Mouse (Mus musculus) lung, adult 18-20 months (tissue): ENCODE measurements around the gene Fads2.

Experiments
- DNase-seq, 2 experiments: peaks; one replicate each; pipeline ENCODE4 v3.0.0; 2022; ENCODE audit warnings: mixed read lengths in 2 of 2

Fads2 gene

DNA sequence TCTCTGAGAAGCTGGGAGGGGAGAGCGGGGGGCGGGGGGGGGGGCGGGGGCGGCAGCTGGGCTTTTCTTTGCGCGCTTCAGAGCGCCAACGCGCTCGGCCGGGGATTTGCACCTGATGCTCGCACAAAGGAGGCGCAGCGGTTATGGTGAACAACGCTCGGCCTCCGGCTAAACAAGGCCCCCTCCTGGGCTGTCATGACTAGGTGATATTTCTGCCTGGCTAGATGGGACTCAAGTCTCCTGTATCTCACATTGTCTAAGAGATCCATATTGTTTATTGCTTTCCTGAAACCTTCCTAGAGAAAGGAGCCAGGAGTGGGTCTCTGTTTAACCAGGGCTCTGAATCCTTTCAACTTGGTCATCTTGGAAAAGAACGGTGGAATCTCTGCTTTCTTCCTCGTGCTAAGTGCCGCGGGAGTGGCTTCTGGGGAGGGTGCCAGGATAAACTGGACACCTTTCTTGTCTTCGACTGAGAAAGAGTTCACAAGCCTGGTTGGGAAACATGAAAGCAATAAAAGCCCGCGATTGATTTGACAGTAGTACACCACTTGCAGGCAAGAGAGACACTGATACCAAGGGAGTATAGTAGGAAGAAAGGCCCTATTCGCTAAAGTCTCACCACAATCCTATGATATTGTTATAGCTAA is 631 bp upstream of the Fads2 start:
- peak in 1 of 2 experiments; percentile 19 for DNase-seq

- peak; percentile 84 to 86 for DNase-seq
Observed at GRCm38 (mm10) chr19:10100631-10101071, 895 bp downstream of the Fads2 start.

- no peak for DNase-seq
Observed at GRCm38 (mm10) chr19:10097826-10098225, 3.7 kb downstream of the Fads2 start.

DNA sequence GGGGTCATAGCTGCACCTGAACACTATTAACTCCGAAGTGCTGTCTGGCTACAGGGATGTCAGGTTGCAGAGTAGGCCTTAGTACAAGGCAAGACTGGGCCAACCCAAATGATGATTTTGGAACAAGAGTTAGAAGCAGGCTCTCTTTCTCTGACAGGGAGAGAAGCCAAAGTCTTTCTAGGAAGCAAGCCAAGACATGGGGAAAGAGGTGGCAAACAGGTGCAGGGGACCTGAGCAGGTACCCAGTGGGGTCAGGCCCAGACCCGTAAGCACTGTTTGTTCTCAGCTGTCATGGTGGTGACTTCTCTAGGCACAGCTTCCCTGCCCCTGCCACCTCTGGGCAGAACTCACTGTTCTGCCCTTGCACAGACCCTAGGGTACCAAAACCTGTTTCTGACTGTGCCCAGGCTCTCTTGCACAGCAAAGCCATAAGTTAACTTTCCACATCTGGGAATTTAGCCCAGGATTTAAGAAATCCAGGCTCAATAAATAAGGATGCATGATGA is 5.1 kb downstream of the Fads2 start:
- DNase-seq, result no peak

DNA sequence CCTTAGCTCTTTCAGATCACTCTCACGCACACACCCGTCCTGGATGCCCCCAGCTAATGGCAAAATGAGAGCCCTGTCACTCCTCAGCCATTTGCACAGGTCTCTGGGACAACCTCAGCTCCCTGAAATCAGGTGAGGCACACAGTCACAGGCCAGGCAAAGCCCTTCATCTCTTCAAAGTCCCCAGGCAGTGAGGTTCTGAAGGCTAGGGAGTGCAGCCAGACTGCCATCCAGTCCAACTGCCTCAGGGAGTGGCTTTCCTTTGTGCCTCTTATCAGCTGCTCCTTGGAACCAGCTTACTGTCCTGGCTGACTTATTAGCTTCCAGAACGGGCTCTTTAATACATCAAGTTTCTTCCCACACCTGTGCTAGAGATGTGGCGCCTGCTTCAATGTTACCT is 6.9 kb downstream of the Fads2 start:
- DNase-seq, result no peak

DNA sequence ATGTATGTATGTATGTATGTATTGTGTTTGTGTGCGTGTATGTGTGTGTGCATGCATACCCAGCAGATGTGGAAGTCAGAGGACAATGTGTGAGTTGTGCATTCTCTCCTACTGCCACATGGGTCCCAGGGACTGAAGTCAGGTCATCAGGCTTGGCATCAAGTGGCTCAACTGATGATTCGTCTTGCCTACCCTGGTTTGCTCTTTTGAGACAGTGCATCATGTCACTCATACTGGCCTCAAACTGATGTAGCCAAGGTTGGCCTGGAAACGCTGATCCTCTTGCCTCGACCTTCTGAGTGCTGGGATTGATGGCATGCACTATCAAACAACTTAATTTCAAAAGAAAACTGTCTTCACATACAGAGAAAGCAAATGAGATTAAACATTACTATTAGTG is 7.7 kb downstream of the Fads2 start:
- no peak for DNase-seq

DNA sequence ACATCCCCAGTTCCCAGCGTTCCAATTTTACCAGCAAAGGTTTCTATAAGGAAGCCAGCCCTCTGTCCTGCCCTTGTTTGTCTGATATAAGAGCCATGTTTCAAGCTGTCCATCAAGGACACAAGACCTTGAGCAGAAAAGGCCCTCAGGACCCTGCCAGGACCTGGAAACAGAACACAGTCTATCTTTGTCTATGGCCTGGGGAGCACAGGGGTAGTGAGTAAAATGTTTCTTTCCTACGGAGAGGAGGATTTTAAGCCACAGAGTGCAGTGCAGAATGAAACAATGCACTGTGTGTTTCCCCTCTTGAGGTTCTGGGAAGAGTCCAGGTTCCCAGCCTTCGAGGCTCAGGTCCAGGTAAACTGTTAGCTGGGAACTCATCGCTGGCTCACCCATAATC is 14.6 kb downstream of the Fads2 start:
- DNase-seq, result no peak

DNA sequence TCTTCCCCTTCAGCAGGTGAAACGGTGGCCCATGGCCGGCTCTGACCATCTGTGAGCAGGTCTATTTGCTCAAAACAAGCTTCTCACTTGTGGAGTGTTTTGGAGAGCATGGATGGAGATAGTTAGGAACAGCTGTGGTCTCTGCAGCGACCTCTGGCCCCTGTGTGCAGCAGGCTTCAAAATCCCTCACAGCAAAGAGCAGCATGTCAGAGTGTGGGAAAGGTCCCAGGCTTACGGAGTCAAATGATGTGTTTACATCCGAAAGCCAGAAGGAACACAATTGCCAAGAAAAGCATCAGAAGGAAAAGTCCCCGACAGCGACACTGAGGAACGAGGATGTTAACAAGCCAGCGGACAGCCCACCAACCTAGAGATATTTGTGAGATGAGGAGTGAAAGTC is 16.1 kb downstream of the Fads2 start:
- DNase-seq, result no peak

DNA sequence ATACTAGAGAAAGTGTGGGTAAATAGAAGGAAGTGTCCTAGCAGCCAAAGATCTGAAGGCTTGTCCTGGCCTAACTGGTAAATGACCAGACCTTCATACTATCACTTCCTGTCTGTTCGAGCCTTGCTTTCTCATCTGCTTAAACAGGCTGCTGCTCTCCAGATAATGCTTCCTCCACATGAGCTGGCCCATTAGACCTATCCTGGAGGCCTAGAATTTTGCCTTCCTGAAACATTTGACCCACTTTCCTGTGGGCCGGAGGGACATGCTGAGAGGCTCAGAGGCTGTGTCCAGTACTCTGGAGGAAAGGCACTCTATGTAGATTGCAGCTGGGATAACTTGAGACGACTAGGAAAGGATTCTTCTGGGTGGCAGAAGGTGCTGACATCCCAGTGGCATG is 19.4 kb downstream of the Fads2 start:
- DNase-seq, result no peak

- DNase-seq, result no peak
Observed at GRCm38 (mm10) chr19:10080384-10080783, 21.2 kb downstream of the Fads2 start.

- DNase-seq, result no peak
Observed at GRCm38 (mm10) chr19:10078392-10078791, 23.2 kb downstream of the Fads2 start.

GRCm38 (mm10) chr19:10073145-10073544 is 28.4 kb downstream of the Fads2 start:
- DNase-seq, result no peak

DNA sequence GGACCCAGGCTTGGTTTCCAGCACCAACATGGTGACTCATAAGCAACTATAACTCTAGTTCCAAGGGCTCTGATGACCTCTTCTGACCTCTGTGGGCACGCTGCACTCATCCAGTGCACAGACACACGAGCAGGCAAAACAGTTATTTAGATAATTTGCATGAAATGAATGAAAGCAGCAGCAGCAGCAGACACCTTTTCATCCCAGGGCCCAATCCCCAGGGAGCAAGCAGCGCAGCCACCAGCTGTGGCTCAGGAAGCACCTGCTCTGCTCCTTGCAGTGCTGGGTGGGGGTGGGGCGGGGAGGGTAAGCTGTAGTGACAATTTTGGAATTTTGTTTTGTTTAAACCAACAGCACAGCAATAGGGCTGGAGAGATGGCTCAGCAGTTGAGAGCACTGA is 29.7 kb downstream of the Fads2 start:
- DNase-seq, result no peak

DNA sequence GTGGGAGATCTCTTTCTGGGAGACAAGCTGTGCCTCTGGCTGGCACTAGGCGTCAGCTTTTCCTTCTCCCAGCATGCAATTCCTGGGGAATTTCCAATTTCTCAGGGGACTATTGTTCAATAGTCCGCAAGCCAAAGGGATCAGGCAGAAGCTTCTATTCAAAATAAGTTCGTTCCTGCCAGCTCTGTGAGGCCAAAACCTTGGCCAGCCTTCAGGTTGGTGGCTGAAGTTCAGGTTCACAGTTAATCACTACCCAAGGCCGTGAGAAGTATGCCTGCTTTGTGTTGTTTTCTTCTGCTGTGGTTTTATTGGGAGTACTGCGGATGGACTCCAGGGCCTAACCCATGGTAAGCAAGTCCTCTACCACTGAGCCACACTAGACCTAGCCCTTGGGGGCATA is 30.4 kb downstream of the Fads2 start:
- DNase-seq, result no peak

DNA sequence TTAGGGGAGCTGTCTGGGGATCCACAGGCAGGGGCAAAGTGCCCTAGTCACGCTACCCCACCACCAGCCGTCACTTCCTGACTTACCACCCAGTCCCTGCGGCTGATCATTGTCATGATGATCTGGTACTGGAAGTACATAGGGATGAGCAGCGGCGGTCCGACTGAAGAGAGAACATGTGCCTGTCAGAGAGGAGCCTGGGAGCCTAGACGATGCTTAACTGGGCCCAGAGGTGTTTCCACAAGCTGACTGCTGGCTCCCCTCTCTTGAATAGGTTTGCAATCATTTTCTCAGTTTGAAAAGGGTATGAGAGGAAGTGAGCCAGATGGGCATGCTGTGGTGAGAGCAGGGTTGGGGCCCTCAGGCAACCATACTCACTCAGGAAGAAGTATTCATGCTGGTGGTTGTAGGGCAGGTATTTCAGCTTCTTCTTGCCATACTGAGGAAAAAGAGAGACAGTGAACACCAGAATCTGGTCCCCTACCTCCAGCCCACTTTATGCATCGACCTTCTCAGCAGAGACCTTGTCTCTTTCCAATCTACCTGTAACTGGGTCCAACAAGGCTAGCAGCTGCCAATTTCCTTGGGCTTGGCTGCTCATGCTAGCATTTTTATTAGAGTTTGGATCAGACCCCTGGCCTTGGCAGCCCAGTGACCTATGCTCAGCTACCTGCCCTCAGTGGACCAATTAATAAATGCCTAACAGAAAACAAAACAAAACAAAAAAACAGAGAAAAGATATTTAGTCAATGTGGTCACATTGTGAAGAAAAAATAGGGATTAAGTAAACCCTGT is 31.2 kb downstream of the Fads2 start:
- no peak for DNase-seq

DNA sequence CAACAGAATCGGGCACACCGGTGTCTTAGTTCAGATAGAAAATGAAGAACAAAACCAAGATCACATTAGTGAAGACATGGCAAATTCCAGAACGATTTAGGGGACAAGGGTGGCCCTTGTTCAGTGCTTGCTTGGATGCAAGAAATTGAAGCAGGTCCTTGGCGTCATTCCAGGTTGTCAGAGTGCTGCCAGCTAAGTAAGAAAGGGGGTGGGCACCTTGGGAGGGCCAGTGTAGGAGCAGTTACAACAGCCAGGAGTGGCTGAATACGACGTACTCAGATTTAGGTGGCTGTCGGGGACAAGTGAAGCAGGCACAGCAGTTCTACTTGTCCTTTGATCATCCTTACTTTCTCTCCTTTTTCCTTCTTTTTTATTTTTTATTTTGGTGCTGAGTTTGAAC is 33.8 kb downstream of the Fads2 start:
- no peak for DNase-seq

DNA sequence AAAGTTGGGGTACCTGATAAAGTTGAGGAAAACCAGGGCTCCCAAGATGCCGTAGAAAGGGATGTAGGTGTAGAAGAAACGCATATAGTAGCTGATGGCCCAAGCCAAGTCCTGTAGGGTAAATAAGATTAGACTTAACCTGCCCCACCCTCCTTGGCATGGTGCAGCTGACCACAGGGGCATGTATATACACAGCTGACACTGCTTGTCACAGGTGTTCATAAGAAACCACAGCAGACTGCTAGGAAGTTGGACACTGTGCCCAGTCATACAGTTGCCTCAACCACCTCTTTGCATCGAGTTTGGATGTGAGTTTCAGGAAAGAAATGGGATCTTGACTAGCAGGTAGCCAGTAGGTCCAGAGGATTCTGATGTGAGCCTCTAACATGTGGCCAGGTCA is 35.0 kb downstream of the Fads2 start:
- no peak for DNase-seq

GRCm38 (mm10) chr19:10066189-10066500 is 35.4 kb downstream of the Fads2 start:
- DNase-seq, result no peak

GRCm38 (mm10) chr19:10065465-10066188 is 35.9 kb downstream of the Fads2 start:
- DNase-seq, result no peak

DNA sequence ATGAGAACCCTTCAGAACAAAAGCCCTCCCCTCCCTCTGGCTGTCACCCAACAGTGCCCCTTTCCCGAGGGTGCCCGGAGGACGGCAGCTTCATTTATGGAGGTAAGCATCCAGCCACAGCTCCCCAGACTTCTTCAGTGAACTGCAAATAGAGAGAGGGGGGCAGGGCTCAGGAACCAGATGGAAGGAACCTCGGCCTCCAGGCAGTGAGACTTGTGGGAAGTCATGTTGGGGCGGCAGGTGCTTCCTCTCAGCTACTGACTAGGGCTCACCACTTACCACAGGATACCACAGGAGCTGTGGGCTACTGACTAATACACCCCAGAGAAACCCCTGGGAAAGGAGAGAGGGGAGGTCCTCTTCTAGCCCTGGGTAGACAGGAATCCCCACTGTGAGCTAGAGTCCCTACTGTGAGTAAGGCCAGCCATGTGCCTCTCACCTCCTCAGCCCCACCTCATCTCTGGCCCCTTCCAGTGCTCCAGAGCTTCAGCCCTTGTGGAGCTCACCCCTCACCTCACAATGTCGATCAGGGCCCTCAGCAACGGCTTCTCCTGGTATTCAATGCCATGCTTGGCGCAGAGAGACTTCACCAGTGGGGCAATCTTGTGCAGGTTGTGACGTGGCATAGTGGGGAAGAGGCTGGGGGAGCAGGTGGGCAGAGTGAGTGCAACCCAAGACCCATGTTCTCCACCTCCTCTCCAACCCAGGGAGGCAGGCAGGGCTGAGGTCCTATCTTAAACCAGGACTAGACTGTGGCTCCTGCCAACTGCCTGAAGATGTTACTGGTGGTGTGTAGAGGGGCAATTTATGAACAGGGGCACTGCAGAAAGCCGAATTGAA is 37.2 kb downstream of the Fads2 start:
- peak in 1 of 2 experiments; percentile 18 for DNase-seq

DNA sequence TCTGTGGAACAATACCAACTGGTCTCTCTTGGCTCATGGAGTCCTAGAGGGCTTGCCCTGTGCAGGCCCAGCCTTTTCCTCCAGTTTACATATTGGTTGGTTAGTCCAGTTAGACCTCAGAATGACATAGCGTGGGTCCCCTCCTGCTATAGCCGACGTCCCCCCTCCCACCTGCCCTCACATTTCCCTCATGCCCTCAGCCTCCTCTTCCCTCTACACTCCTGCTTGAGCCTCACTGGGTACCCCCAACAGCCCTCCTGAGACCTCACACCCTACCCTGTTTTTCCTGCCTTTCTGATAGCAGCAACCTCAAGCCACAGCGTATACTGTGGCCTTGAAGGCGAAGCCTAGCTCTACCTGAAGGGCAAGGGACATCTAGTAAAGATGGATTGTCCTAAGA is 38.7 kb downstream of the Fads2 start:
- no peak for DNase-seq

- no peak for DNase-seq
Observed at GRCm38 (mm10) chr19:10062292-10062691, 39.3 kb downstream of the Fads2 start.

- no peak for DNase-seq
Observed at GRCm38 (mm10) chr19:10061624-10062023, 39.9 kb downstream of the Fads2 start.
